Mouse (Mus musculus): ENCODE data around the gene Srms.
"Not testable (repeated sequence)": the region's sequence is repeated elsewhere in the genome, so short reads cannot be mapped to it uniquely, and the experiment has no call there.

DNA sequence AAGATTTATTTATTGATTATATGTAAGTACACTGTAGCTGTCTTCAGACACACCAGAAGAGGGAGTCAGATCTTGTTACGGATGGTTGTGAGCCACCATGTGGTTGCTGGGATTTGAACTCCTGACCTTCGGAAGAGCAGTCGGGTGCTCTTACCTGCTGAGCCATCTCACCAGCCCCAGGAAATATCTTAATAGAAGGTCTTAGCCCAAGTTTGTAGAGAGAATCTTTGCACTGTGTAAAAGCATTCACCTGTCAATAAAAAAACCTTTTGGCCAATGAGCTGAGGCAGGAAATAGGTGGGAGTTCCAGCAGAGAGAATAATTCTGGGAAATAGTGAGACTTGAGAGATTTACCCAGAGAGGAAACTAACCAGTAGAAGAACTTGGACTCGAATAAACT is 21.6 kb downstream of the Srms start:
- not testable (repeated sequence) for TF ChIP-seq CTCF, POLR2A (IDR thresholded peaks at IDR 0.05; ENCODE audit: insufficient read depth, low read depth, low read length)
